Mouse (Mus musculus) ES-Bruce4 (cell line): Measurements from ENCODE around the gene 2010003K11Rik. TPM values are rescaled to one million over a fixed set of nuclear protein-coding genes. Genes with fewer than 3 reads are reported as not detected.

ENCODE experiments used
- H3K27ac ChIP-seq: 2 replicates; pipeline ENCODE4 v1.5.1; 2012; ENCODE audit warnings: low read length, inconsistent platforms; ENCODE audit not compliant: insufficient read depth
- H3K27me3 ChIP-seq: 2 replicates; pipeline ENCODE4 v1.6.1; 2012; ENCODE audit warnings: mild to moderate bottlenecking, low read length, inconsistent platforms; ENCODE audit not compliant: control insufficient read depth, poor library complexity, insufficient read depth, severe bottlenecking
- H3K36me3 ChIP-seq: 2 replicates; pipeline ENCODE4 v1.6.1; 2012; ENCODE audit warnings: inconsistent platforms, mild to moderate bottlenecking, low read length, moderate library complexity; ENCODE audit not compliant: control insufficient read depth, poor library complexity, insufficient read depth, severe bottlenecking
- H3K4me1 ChIP-seq: one replicate; pipeline ENCODE4 v1.8.1; 2011; ENCODE audit warnings: low read length; ENCODE audit not compliant: control insufficient read depth, insufficient read depth
- H3K4me3 ChIP-seq: 2 replicates; pipeline ENCODE4 v1.5.1; 2011; ENCODE audit warnings: low read depth, mild to moderate bottlenecking, low read length
- H3K9ac ChIP-seq: 2 replicates; pipeline ENCODE4 v1.6.1; 2012; ENCODE audit warnings: low read depth, mild to moderate bottlenecking, inconsistent platforms; ENCODE audit not compliant: poor library complexity, severe bottlenecking
- H3K9me3 ChIP-seq: replicated peaks from 2 replicates; pipeline ENCODE4 v1.6.1; 2012; ENCODE audit warnings: mild to moderate bottlenecking, low read length, inconsistent platforms; ENCODE audit not compliant: control insufficient read depth, poor library complexity, insufficient read depth, severe bottlenecking
- CTCF ChIP-seq: IDR thresholded peaks from one replicate; pipeline ENCODE4 v1.8.1; 2011; ENCODE audit warnings: low read depth, low read length
- EP300 ChIP-seq: IDR thresholded peaks from 2 replicates; pipeline ENCODE4 v1.6.1; 2011; ENCODE audit warnings: low read depth, low read length; ENCODE audit not compliant: insufficient read depth
- POLR2A ChIP-seq: IDR thresholded peaks from one replicate; pipeline ENCODE4 v1.8.1; 2011; ENCODE audit warnings: low read length; ENCODE audit not compliant: insufficient read depth
- polyA plus RNA-seq: library from polyadenylated mRNA; stranded (reverse); fragments of >200 nt; gene quantifications from 2 replicates; pipeline ENCODE4 v1.2.4, GENCODE M21; 2011; ENCODE audit warnings: low read depth; ENCODE audit not compliant: missing spikeins, insufficient read depth, insufficient read length

The 2010003K11Rik gene
- polyA plus RNA-seq, 1 experiment: not detected

GRCm38 (mm10) chr19:4494707-4495106 lies 3.7 kb downstream of the 2010003K11Rik start:
- H3K4me1 ChIP-seq: no peaks in the 10 kb centered on the region
- no peaks in the 10 kb centered on the region for H3K36me3 ChIP-seq
- no peak for TF ChIP-seq CTCF
- TF ChIP-seq POLR2A: no peak
- TF ChIP-seq EP300: no peak
- H3K9me3 ChIP-seq: no peaks in the 10 kb centered on the region
- H3K27ac ChIP-seq: no peak overlapping the region
- H3K4me3 ChIP-seq: no peak overlapping the region
- no peak overlapping the region for H3K9ac ChIP-seq
- no peaks in the 10 kb centered on the region for H3K27me3 ChIP-seq

- no peaks in the 10 kb centered on the region for H3K36me3 ChIP-seq
- H3K4me3 ChIP-seq: no peak overlapping the region
- H3K9ac ChIP-seq: no peak overlapping the region
- H3K9me3 ChIP-seq: no peaks in the 10 kb centered on the region
- H3K4me1 ChIP-seq: no peaks in the 10 kb centered on the region
- TF ChIP-seq CTCF (no peak), EP300 (no peak)
- no peak overlapping the region for H3K27ac ChIP-seq
- no peaks in the 10 kb centered on the region for H3K27me3 ChIP-seq
Observed at GRCm38 (mm10) chr19:4492526-4493296, 5.7 kb downstream of the 2010003K11Rik start.

DNA sequence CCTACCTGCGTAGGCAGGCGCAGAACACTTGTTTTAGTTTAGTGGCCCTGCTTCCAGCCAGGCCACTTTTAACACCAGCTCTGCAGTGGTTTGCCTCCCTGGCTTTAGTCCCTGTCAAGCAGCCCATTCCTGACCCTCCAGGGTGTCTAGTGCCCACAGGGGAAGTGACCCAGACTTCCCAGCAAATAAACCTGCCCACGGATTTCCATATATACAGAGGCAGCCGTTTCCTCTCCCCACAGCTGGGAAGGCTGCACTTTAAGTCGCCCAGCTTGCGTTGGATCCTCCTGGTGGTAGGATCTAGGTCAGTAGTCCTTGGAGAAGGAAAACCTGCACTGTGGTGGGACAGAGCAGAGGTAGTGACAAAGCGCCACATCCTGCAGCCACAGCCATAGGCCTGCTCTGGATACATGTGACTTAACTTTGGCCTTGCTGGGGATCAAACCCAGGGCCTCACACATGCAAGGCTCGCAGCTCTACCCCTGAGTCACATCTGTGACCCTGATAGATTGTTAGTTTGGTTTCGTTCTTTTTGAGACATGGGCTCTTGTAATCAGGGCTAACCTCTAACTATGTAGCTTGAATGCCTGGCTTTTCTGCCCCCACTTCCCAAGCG lies 7.2 kb downstream of the 2010003K11Rik start:
- Histone ChIP-seq H3K9ac (no peak overlapping the region), H3K36me3 (no peaks in the 10 kb centered on the region), H3K27ac (no peak overlapping the region), H3K4me1 (no peaks in the 10 kb centered on the region), H3K27me3 (no peaks in the 10 kb centered on the region), H3K4me3 (no peak overlapping the region), H3K9me3 (no peaks in the 10 kb centered on the region)
- TF ChIP-seq CTCF: no peak
- no peak for TF ChIP-seq POLR2A
- TF ChIP-seq EP300: no peak

GRCm38 (mm10) chr19:4487877-4488276 lies 10.5 kb downstream of the 2010003K11Rik start:
- no peaks in the 10 kb centered on the region for H3K36me3 ChIP-seq
- H3K27me3 ChIP-seq: no peaks in the 10 kb centered on the region
- no peak overlapping the region for H3K4me3 ChIP-seq
- H3K27ac ChIP-seq: no peak overlapping the region
- no peak overlapping the region for H3K9ac ChIP-seq
- H3K4me1 ChIP-seq: no peaks in the 10 kb centered on the region
- H3K9me3 ChIP-seq: no peaks in the 10 kb centered on the region
- TF ChIP-seq POLR2A: no peak
- TF ChIP-seq CTCF: no peak
- TF ChIP-seq EP300: no peak

GRCm38 (mm10) chr19:4485006-4485405 lies 13.4 kb downstream of the 2010003K11Rik start:
- TF ChIP-seq POLR2A: no peak
- no peak for TF ChIP-seq CTCF
- TF ChIP-seq EP300: no peak
- Histone ChIP-seq H3K9ac (no peak overlapping the region), H3K27ac (no peak overlapping the region), H3K36me3 (no peaks in the 10 kb centered on the region), H3K27me3 (no peaks in the 10 kb centered on the region), H3K9me3 (no peaks in the 10 kb centered on the region), H3K4me3 (no peak overlapping the region), H3K4me1 (no peaks in the 10 kb centered on the region)
